Mouse (Mus musculus): ENCODE measurements around the gene Aaas.
"Not testable (repeated sequence)": the region's sequence is repeated elsewhere in the genome, so short reads cannot be mapped to it uniquely, and the experiment has no call there.

The Aaas gene

GRCm38 (mm10) chr15:102356501-102357325 is 6.1 kb upstream of the Aaas start:
- no peak for DNase-seq

GRCm38 (mm10) chr15:102355871-102356441 is 5.4 kb upstream of the Aaas start:
- DNase-seq, result no peak

GRCm38 (mm10) chr15:102355134-102355870 is 4.7 kb upstream of the Aaas start:
- no peak for DNase-seq

- no peak for DNase-seq
Observed at GRCm38 (mm10) chr15:102353986-102354385, 3.4 kb upstream of the Aaas start.

GRCm38 (mm10) chr15:102352177-102352576 is 1.6 kb upstream of the Aaas start:
- DNase-seq, result no peak

- DNase-seq, result no peak
Observed at GRCm38 (mm10) chr15:102350942-102351291, 346 bp upstream of the Aaas start.

- no peak for DNase-seq
Observed at GRCm38 (mm10) chr15:102346444-102346843, 4.1 kb downstream of the Aaas start.

- DNase-seq, result no peak
Observed at GRCm38 (mm10) chr15:102344490-102344889, 6.1 kb downstream of the Aaas start.

- DNase-seq, result no peak
Observed at GRCm38 (mm10) chr15:102341580-102341979, 9.0 kb downstream of the Aaas start.

GRCm38 (mm10) chr15:102339612-102340011 is 11.0 kb downstream of the Aaas start:
- DNase-seq, result no peak

GRCm38 (mm10) chr15:102336946-102337345 is 13.6 kb downstream of the Aaas start:
- DNase-seq, result no peak

- not testable (repeated sequence) for DNase-seq
Observed at GRCm38 (mm10) chr15:102335925-102336324, 14.6 kb downstream of the Aaas start.

- no peak for DNase-seq
Observed at GRCm38 (mm10) chr15:102335254-102335653, 15.3 kb downstream of the Aaas start.

GRCm38 (mm10) chr15:102331610-102332015 is 19.0 kb downstream of the Aaas start, which contains the start of gene Myg1:
TSS of gene Myg1 (plus strand) at chr15:102331709.
- DNase-seq, result peak; percentile 69

GRCm38 (mm10) chr15:102326892-102327291 is 23.7 kb downstream of the Aaas start:
- no peak for DNase-seq

- DNase-seq, result peak; percentile 83
Observed at GRCm38 (mm10) chr15:102326022-102326576, 24.5 kb downstream of the Aaas start, which contains the start of gene Pfdn5. TSS of gene Pfdn5 (plus strand) at chr15:102326116.

- no peak for DNase-seq
Observed at GRCm38 (mm10) chr15:102324654-102325473, 25.7 kb downstream of the Aaas start.

GRCm38 (mm10) chr15:102316263-102316662 is 34.3 kb downstream of the Aaas start:
- peak; percentile 48 for DNase-seq

- DNase-seq, result no peak
Observed at GRCm38 (mm10) chr15:102315292-102315691, 35.3 kb downstream of the Aaas start.

GRCm38 (mm10) chr15:102311489-102311888 is 39.1 kb downstream of the Aaas start:
- DNase-seq, result no peak

- no peak for DNase-seq
Observed at GRCm38 (mm10) chr15:102310074-102310845, 40.3 kb downstream of the Aaas start.

- no peak for DNase-seq
Observed at GRCm38 (mm10) chr15:102308717-102309116, 41.9 kb downstream of the Aaas start.
